Comparison of ENCODE assay signal across 8 mouse cellular contexts in the genomic region with DNA sequence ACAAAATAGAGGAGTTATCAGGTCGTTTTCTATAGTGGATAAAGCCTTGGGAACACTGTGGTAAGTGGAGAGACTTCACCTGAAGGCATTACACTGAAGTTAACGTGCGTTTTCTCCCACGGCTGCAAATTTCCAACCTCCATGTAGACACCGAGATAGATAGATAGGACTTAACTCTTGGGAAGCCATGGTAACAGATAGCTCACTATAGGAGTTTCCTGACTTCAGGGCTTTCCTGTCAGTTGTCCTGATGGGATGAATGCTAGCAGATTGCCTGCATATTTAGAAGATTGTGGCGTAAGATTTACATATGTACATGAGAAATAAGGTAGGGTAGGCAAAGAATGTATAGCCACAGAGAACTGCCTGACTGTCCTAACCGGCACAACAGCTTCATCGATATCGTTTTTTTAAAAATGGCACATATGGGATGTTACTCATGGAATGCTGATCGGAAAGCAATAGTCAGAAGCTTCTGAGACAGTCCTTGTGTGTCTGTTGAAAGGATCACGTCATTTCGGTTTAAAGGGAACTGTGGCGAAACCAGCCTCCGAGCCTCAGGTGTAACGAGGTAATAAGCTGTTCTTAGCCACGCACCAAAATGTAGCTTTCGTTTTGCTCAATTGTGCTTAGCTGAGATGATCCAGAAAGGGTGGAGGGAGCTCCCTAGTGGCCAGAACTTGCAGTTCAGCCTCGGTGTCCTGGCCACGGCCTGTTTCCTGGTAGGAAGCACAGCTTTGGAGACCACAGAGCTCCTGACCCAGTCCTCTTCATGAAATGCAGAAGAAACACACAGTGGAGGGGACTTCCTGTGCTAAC.
DNase-seq lines count a peak whose midpoint lies in the region; ATAC-seq and TF ChIP-seq lines count a peak whose summit lies in the region.

No protein-coding gene starts in this region.

- H3K4me1 ChIP-seq in bone marrow, adult 2 months (ENCODE audit: control insufficient read depth, insufficient read depth, low read length): no peaks in the 10 kb centered on the region
- H3K4me1 ChIP-seq in embryonic fibroblast, embryonic 13.5 days (ENCODE audit: control insufficient read depth, insufficient read depth, low read length): no peaks in the 10 kb centered on the region
- H3K4me1 ChIP-seq in kidney, embryonic 14.5 days (ENCODE audit: control insufficient read depth, insufficient read depth, low read length): no peaks in the 10 kb centered on the region
- no peaks in the 10 kb centered on the region for H3K4me1 ChIP-seq in limb, embryonic 15.5 days

- H3K27ac ChIP-seq in bone marrow, adult 2 months (ENCODE audit: control insufficient read depth, insufficient read depth, low read depth, low read length, poor library complexity): no peak overlapping the region
- no peak overlapping the region for H3K27ac ChIP-seq in embryonic fibroblast, embryonic 13.5 days (ENCODE audit: insufficient read depth, low read length)
- no peak overlapping the region for H3K27ac ChIP-seq in kidney, embryonic 14.5 days (ENCODE audit: low read depth, low read length)
- H3K27ac ChIP-seq in limb, embryonic 15.5 days: no peak overlapping the region

- no peaks in the 10 kb centered on the region for H3K27me3 ChIP-seq in kidney, embryonic 14.5 days (ENCODE audit: control insufficient read depth, insufficient read depth, low read length)
- H3K27me3 ChIP-seq in limb, embryonic 15.5 days: no peaks in the 10 kb centered on the region

- ATAC-seq in kidney, embryonic 14.5 days (ENCODE audit: low FRiP score, low TSS enrichment): peak; percentile 91
- peak; percentile 74; the same call in 1 of the 2 replicates for ATAC-seq in limb, embryonic 15.5 days (ENCODE audit: insufficient number of reproducible peaks, low FRiP score, low TSS enrichment, low read depth)

- 25% methylated on average over 19 of the region's 19 CpGs for WGBS in bone marrow, adult 2 months
- 42% methylated on average over 19 of the region's 19 CpGs for WGBS in kidney, embryonic 14.5 days
- 31% methylated on average over 19 of the region's 19 CpGs for WGBS in limb, embryonic 15.5 days

- TF ChIP-seq POLR2A in bone marrow, adult 2 months (IDR thresholded peaks at IDR 0.05; ENCODE audit: borderline replicate concordance, control insufficient read depth, low read depth, low read length): no peak
- no peak for TF ChIP-seq POLR2A in embryonic fibroblast, embryonic 13.5 days (IDR thresholded peaks at IDR 0.05; ENCODE audit: low read depth, low read length)

- peak; percentile 93 for DNase-seq in 416B (ENCODE audit: low read depth)
- peak; percentile 61 to 81 for DNase-seq in heart, adult 9 months (ENCODE audit: low spot score in 2 of 2)
- peak; percentile 41 to 62 for DNase-seq in monocyte, adult 2 months (ENCODE audit: low read depth in 1 of 2, low spot score in 2 of 2)
- DNase-seq in spleen, postnatal 36 days (ENCODE audit: low spot score in 2 of 2): peak; percentile 66 to 69

- peak; percentile 89 for TF ChIP-seq CTCF in bone marrow, adult 2 months (IDR thresholded peaks at IDR 0.05; ENCODE audit: control insufficient read depth, insufficient read depth, low read length)
- TF ChIP-seq CTCF in embryonic fibroblast, embryonic 13.5 days (IDR thresholded peaks at IDR 0.05; ENCODE audit: borderline replicate concordance, insufficient read depth, low read length): peak; percentile 83

- no peak overlapping the region for H3K9ac ChIP-seq in kidney, embryonic 14.5 days (ENCODE audit: low read depth, low read length)
- H3K9ac ChIP-seq in limb, embryonic 15.5 days: no peak overlapping the region

- no peaks in the 10 kb centered on the region for H3K36me3 ChIP-seq in kidney, embryonic 14.5 days (ENCODE audit: control insufficient read depth, insufficient read depth, low read length)
- no peaks in the 10 kb centered on the region for H3K36me3 ChIP-seq in limb, embryonic 15.5 days

- H3K9me3 ChIP-seq in kidney, embryonic 14.5 days (ENCODE audit: control insufficient read depth, low read length): no peaks in the 10 kb centered on the region
- no peaks in the 10 kb centered on the region for H3K9me3 ChIP-seq in limb, embryonic 15.5 days

- peak overlapping the region; percentile 81 for H3K4me3 ChIP-seq in bone marrow, adult 2 months (replicated peaks; ENCODE audit: control insufficient read depth, low read depth, low read length)
- H3K4me3 ChIP-seq in embryonic fibroblast, embryonic 13.5 days (ENCODE audit: insufficient read depth, low read length): peak overlapping the region; percentile 68
- peak overlapping the region; percentile 16; the same call in 1 of the 2 replicates for H3K4me3 ChIP-seq in kidney, embryonic 14.5 days (ENCODE audit: low read length)
- peak overlapping the region; percentile 36 for H3K4me3 ChIP-seq in limb, embryonic 15.5 days

- peak overlapping the region; percentile 42 for H3K4me2 ChIP-seq in kidney, embryonic 14.5 days (replicated peaks; ENCODE audit: low read depth, low read length)
- H3K4me2 ChIP-seq in limb, embryonic 15.5 days: peak overlapping the region; percentile 33

Comparison
In these comparisons a context has a peak if more than half of its experiments do, and no peak if none do; other contexts are left out.
1. H3K4me3 ChIP-seq: peak in every context shown above with its lines; median percentile 81 in bone marrow, adult 2 months; 68 in embryonic fibroblast, embryonic 13.5 days; 36 in limb, embryonic 15.5 days; 16 in kidney, embryonic 14.5 days.